Mouse (Mus musculus) intestine, embryonic 14.5 days (tissue): ENCODE measurements at regions not wholly inside any gene's neighbourhood (a gene's known extent, or its start where the extent isn't known, plus 50 kb on each side); places are given as distances from the start of the nearest gene placed in this dataset.

Source experiments
- ATAC-seq: fragments of 200-750 bp; cut with Nextera tagmentation; replicated peaks from 2 replicates; pipeline ENCODE4 v1.8.0; 2017; ENCODE audit warnings: low read depth, moderate number of reproducible peaks, moderate TSS enrichment, moderate library complexity; ENCODE audit not compliant: low FRiP score, low TSS enrichment
- DNase-seq: peaks from one replicate; pipeline ENCODE4 v3.0.0-alpha.2; 2018; ENCODE audit warnings: low spot score
- H3K27ac ChIP-seq: fragments of 300-500 bp; sonication (generic); 2 replicates; pipeline ENCODE4 v1.5.1; 2014; ENCODE audit warnings: low read depth, mild to moderate bottlenecking, control low read depth
- H3K27me3 ChIP-seq: fragments of 300-500 bp; sonication (generic); replicated peaks from 2 replicates; pipeline ENCODE4 v1.6.1; 2014; ENCODE audit warnings: low read length, control low read depth; ENCODE audit not compliant: control insufficient read depth, insufficient read depth
- H3K36me3 ChIP-seq: fragments of 300-500 bp; sonication (generic); 2 replicates; pipeline ENCODE4 v1.6.1; 2014; ENCODE audit warnings: low read length, control low read depth; ENCODE audit not compliant: control insufficient read depth, insufficient read depth
- H3K4me1 ChIP-seq: fragments of 300-500 bp; sonication (generic); replicated peaks from 2 replicates; pipeline ENCODE4 v1.6.1; 2014; ENCODE audit warnings: low read length, control low read depth, mixed read lengths; ENCODE audit not compliant: control insufficient read depth, insufficient read depth
- H3K4me2 ChIP-seq: fragments of 300-500 bp; sonication (generic); 2 replicates; pipeline ENCODE4 v1.6.1; 2014; ENCODE audit warnings: low read length
- H3K4me3 ChIP-seq: fragments of 300-500 bp; sonication (generic); 2 replicates; pipeline ENCODE4 v1.5.1; 2014; ENCODE audit warnings: low read depth, low read length, control low read depth, mixed read lengths
- H3K9ac ChIP-seq: fragments of 300-500 bp; sonication (generic); 2 replicates; pipeline ENCODE4 v1.6.1; 2014; ENCODE audit warnings: mild to moderate bottlenecking, low read length
- H3K9me3 ChIP-seq: fragments of 300-500 bp; sonication (generic); 2 replicates; pipeline ENCODE4 v1.6.1; 2016; ENCODE audit warnings: low read length, control low read depth; ENCODE audit not compliant: control insufficient read depth
- WGBS: fragments of 180-500 bp; shearing (Covaris S2); extraction: QIAGEN DNeasy Blood & Tissue Kit; methylation state at CpG from one replicate; pipeline ENCODE4 v1.1.7; 2014; 5-methylcytosine and 5-hydroxymethylcytosine counted together

DNA sequence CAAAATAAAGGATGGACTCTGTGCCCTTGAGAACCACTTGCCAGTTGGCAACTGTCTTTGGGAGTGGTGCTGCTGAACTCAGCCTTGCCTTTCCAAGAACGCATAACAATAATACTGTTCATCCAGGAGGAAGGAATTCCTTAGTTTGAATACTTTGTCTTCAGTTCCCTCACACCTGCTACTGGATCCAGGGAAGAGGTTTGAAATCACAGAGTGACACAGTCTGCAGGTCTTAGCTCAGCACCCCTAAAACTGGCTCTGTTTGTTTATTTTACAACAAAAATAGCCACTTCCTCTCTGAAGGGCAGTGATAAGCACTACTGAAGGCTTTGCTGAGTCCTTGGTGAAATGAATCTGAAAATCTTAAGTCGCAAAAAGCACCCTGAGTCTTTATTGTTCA, 703.1 kb upstream of the Marcks start:
- Histone ChIP-seq H3K36me3 (no peaks in the 10 kb centered on the region), H3K4me2 (no peak overlapping the region), H3K9me3 (no peaks in the 10 kb centered on the region), H3K4me1 (no peaks in the 10 kb centered on the region), H3K27ac (no peak overlapping the region), H3K4me3 (no peak overlapping the region), H3K27me3 (no peaks in the 10 kb centered on the region), H3K9ac (no peak overlapping the region)
- DNase-seq (no peak), ATAC-seq (no peak)
- WGBS: 60% methylated on average over 2 of the region's 2 CpGs

DNA sequence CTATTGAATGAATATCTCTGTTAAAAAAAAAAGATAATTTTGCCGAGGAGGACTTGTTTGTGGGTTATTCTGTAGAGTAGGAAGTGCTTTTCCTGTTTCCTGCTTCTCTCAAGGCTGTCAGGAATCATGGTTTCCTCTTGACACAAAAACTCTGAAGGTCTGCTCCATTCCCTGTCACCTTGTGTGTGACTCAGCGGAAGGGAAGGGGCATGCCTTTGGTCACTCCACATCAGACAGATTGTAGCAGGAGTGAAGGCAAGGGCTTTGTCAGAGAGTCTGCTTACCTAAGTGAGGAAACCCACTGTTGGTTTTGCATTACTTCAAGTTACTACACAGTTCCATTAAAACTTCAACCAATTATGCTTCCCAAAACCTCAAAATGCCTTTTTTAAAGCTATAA, 699.0 kb upstream of the Marcks start:
- whole genome bisulfite sequencing: 70% methylated on average over 2 of the region's 2 CpGs
- Histone ChIP-seq H3K27ac (no peak overlapping the region), H3K9me3 (no peaks in the 10 kb centered on the region), H3K27me3 (no peaks in the 10 kb centered on the region), H3K36me3 (no peaks in the 10 kb centered on the region), H3K9ac (no peak overlapping the region), H3K4me2 (no peak overlapping the region), H3K4me1 (no peaks in the 10 kb centered on the region), H3K4me3 (no peak overlapping the region)
- DNase-seq: no peak
- ATAC-seq: no peak

DNA sequence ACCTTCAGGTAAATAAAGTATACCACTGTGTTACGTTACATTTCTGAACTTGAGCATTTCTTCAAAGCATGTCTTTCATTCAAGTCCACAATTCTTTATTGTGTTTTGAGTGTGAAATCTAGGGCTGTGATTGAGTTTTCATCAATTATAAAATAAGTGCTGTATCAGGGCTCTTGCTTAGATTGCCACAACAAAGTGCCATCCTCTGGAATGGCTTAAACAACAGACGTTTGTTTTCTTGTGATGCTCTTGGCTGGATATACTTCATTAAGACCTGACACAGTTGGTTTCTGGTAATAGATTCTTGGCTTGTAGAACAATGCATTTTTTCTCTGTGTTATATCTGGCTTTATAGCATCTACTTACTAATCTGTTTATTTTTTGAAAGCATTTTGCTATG, 674.3 kb upstream of the Marcks start:
- no peak overlapping the region for H3K9ac ChIP-seq
- H3K4me1 ChIP-seq: no peaks in the 10 kb centered on the region
- 67% methylated on average over 2 of the region's 2 CpGs for WGBS
- no peak overlapping the region for H3K4me3 ChIP-seq
- no peaks in the 10 kb centered on the region for H3K36me3 ChIP-seq
- no peak overlapping the region for H3K4me2 ChIP-seq
- DNase-seq (no peak), ATAC-seq (no peak)
- no peak overlapping the region for H3K27ac ChIP-seq
- no peaks in the 10 kb centered on the region for H3K9me3 ChIP-seq
- H3K27me3 ChIP-seq: no peaks in the 10 kb centered on the region

DNA sequence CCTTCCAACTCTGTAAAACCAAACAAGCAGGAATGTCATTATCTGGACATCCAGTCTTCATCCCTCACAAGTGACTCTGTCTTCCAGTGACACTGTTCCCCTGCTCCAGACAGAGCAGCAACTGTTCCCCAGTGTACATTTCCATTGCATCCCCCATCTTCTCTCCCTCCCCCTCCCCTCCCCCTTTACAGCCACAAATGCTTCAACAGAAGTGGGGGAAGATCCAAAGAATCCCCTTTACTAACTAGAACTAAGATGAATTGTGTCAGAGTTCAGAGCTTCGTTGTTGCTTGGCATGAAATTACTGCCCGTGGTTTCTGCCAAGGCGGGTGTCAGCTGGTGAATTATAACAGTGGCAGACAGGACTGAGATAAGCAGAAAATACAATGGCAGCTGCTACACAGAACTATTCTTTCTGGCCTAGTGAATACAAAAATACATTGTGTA, 673.7 kb upstream of the Marcks start:
- no peaks in the 10 kb centered on the region for H3K27me3 ChIP-seq
- no peaks in the 10 kb centered on the region for H3K36me3 ChIP-seq
- 26% methylated on average over 3 of the region's 3 CpGs for WGBS
- no peaks in the 10 kb centered on the region for H3K9me3 ChIP-seq
- no peak overlapping the region for H3K9ac ChIP-seq
- no peak overlapping the region for H3K4me3 ChIP-seq
- no peak for DNase-seq
- no peak for ATAC-seq
- H3K4me2 ChIP-seq: no peak overlapping the region
- H3K4me1 ChIP-seq: no peaks in the 10 kb centered on the region
- no peak overlapping the region for H3K27ac ChIP-seq

DNA sequence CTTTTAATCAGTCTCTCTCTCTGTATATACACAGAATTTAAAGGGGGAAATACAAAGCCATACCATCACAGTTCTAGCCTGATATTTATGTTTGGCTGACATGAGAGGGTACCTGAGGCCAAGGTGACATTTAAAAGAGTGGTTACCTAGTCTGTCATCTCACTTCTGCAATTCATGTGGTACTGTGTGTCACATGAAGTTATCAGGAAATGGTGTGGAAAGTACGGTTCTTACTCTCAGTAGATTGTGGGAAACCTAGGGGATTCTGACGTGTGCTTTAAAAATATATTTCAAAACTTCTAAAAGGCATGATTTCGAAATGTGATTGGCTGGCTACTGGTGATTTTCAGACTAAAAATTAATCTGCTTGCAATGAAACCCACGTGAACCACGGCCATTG, 673.1 kb upstream of the Marcks start:
- 84% methylated on average over 5 of the region's 5 CpGs for WGBS
- Histone ChIP-seq H3K4me2 (no peak overlapping the region), H3K9ac (no peak overlapping the region), H3K27me3 (no peaks in the 10 kb centered on the region), H3K4me1 (no peaks in the 10 kb centered on the region), H3K9me3 (no peaks in the 10 kb centered on the region), H3K4me3 (no peak overlapping the region), H3K36me3 (no peaks in the 10 kb centered on the region), H3K27ac (no peak overlapping the region)
- ATAC-seq: no peak
- no peak for DNase-seq

DNA sequence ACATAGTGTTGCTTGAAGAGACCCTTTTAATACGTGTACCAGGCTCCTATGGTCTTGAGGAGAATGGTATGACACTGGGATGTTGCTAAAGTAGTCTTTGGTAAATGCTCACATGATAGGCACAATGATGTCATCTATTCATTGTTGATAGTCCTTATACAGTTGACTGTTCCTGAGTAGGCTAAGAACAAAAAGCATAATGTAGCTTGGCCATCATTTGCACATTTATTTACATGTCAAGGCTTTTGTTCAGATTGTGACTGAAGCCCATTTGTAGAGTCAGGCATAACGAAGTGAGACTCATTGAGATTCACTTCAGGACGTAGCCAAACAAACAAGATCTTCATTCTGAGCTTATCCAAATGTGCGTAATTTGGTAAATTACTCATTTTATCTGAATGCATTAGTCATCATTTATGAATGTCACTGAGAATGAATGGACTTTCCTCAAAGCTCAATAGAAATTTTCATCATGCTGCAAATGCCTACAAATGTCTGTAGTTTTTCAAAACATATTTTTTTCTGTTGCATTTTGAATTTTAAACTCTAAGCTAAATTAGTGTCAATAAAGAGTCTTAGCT, 664.6 kb upstream of the Marcks start:
- Histone ChIP-seq H3K4me2 (no peak overlapping the region), H3K4me1 (no peaks in the 10 kb centered on the region), H3K36me3 (no peaks in the 10 kb centered on the region), H3K9ac (no peak overlapping the region), H3K27ac (no peak overlapping the region), H3K27me3 (no peaks in the 10 kb centered on the region), H3K4me3 (no peak overlapping the region), H3K9me3 (no peaks in the 10 kb centered on the region)
- ATAC-seq: no peak
- DNase-seq: no peak
- 81% methylated on average over 4 of the region's 4 CpGs for WGBS

DNA sequence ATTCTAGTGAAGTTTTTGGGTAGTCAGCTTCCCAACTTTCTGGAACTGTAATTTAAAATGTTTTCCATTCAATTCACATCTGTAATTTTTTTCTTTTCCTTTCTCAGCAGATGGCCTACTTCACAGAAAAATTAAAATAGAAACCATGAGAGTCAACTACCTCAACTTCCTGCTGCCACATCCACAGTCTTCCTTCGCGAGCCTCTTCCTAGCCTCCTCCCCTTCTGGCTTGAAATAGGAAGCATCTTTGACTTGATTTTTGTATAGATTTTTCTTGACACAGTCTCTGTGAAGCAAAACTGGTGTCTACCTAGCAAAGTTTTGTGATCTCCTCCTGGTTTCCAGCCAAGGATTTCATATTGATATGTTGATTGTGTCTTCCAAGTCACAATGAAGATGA, 660.7 kb upstream of the Marcks start:
- 73% methylated on average over 2 of the region's 2 CpGs for WGBS
- H3K36me3 ChIP-seq: no peaks in the 10 kb centered on the region
- H3K4me1 ChIP-seq: no peaks in the 10 kb centered on the region

DNA sequence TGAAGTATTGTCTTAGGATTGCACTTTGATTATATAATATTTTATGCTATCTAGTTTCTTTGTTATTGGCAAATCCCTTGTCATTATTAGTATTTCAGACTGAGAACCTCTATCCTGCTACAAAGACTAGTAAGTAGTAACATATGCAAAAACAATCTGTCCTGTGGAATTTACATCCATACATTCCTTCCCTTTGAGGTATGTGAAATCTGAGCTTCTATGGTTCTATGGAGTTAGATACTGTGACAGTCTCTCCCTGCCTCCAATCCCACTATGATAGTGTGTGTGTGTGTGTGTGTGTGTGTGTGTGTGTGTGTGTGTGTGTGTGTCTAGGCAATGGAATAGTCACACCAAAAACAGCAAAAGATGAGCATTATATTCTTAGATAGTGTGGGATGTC, 659.6 kb upstream of the Marcks start:
- no peak overlapping the region for H3K9ac ChIP-seq
- DNase-seq: no peak
- H3K36me3 ChIP-seq: no peaks in the 10 kb centered on the region
- no peaks in the 10 kb centered on the region for H3K4me1 ChIP-seq
- no peak overlapping the region for H3K4me2 ChIP-seq
- no peaks in the 10 kb centered on the region for H3K27me3 ChIP-seq
- H3K27ac ChIP-seq: no peak overlapping the region
- H3K9me3 ChIP-seq: no peaks in the 10 kb centered on the region
- H3K4me3 ChIP-seq: no peak overlapping the region
- ATAC-seq: no peak

More for the DNA sequence above, 660.7 kb upstream of the Marcks start:
- ATAC-seq: no peak
- Histone ChIP-seq H3K4me2 (no peak overlapping the region), H3K27me3 (no peaks in the 10 kb centered on the region), H3K9me3 (no peaks in the 10 kb centered on the region), H3K27ac (no peak overlapping the region), H3K9ac (no peak overlapping the region), H3K4me3 (no peak overlapping the region)
- DNase-seq: no peak

DNA sequence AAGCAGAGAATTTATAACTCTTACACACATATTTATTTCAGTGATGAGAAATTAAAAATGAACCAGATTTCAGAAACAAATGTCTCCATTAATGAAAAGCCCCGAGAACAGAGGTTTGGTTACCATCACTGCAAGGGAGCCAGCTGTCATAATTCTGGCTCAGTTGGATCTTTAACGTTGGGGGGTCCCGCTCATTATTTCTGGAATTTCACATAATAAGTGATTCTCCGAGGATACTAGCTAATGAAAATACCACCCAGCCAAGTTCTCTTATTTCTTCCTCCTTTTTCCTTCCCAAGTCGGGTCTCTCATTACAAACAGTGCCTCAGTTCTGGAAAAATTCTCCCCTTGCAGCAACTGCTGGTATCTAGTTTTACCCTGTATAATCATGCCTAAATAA, 659.0 kb upstream of the Marcks start:
- Histone ChIP-seq H3K9me3 (no peaks in the 10 kb centered on the region), H3K4me1 (no peaks in the 10 kb centered on the region), H3K36me3 (no peaks in the 10 kb centered on the region), H3K4me2 (no peak overlapping the region), H3K9ac (no peak overlapping the region), H3K27me3 (no peaks in the 10 kb centered on the region), H3K27ac (no peak overlapping the region), H3K4me3 (no peak overlapping the region)
- ATAC-seq: no peak
- no peak for DNase-seq
- WGBS: 46% methylated on average over 5 of the region's 5 CpGs
